Mouse (Mus musculus): ENCODE measurements around the gene Atrnl1. TPM values are rescaled to one million over a fixed set of nuclear protein-coding genes. Genes with fewer than 3 reads are reported as not detected.

The Atrnl1 gene
- polyA plus RNA-seq, 1 experiment from 2014 or later = 4.0 TPM

- H3K36me3 ChIP-seq (replicated peaks) = peaks cover 3% of the 10 kb centered on the region; the same call in 1 of the 2 replicates
- H3K4me3 ChIP-seq = no peak overlapping the region
- WGBS = 93% methylated on average over 2 of the region's 2 CpGs
- H3K9me3 ChIP-seq = no peaks in the 10 kb centered on the region
- H3K27me3 ChIP-seq (ENCODE audit: poor library complexity, severe bottlenecking) = no peaks in the 10 kb centered on the region
- DNase-seq (ENCODE audit: extremely low spot score, low spot score) = no peak
- no peak overlapping the region for H3K27ac ChIP-seq
- peaks cover 15% of the 10 kb centered on the region for H3K4me1 ChIP-seq
Observed at GRCm38 (mm10) chr19:57948489-57948888, 337.7 kb downstream of the Atrnl1 start.

- H3K27me3 ChIP-seq (ENCODE audit: poor library complexity, severe bottlenecking) = no peaks in the 10 kb centered on the region
- 67% methylated on average over 13 of the region's 13 CpGs for WGBS
- peaks cover 3% of the 10 kb centered on the region; the same call in 1 of the 2 replicates for H3K36me3 ChIP-seq (replicated peaks)
- DNase-seq (ENCODE audit: extremely low spot score, low spot score) = no peak
- no peak overlapping the region for H3K4me3 ChIP-seq
- peak overlapping the region; percentile 56; the same call in 1 of the 2 replicates for H3K27ac ChIP-seq
- H3K4me1 ChIP-seq = peaks cover 15% of the 10 kb centered on the region
- no peaks in the 10 kb centered on the region for H3K9me3 ChIP-seq
Observed at GRCm38 (mm10) chr19:57949260-57949917, 338.6 kb downstream of the Atrnl1 start.

GRCm38 (mm10) chr19:57954131-57954530 is 343.3 kb downstream of the Atrnl1 start:
- DNase-seq (ENCODE audit: extremely low spot score, low spot score) = no peak
- no peak overlapping the region for H3K27ac ChIP-seq
- H3K4me1 ChIP-seq = peaks cover 11% of the 10 kb centered on the region
- H3K27me3 ChIP-seq (ENCODE audit: poor library complexity, severe bottlenecking) = no peaks in the 10 kb centered on the region
- no peaks in the 10 kb centered on the region for H3K9me3 ChIP-seq
- H3K4me3 ChIP-seq = no peak overlapping the region
- H3K36me3 ChIP-seq (replicated peaks) = 0 out of 2 replicates have a peak, but pooled peaks cover 3% of the 10 kb centered on the region
- WGBS = 93% methylated on average over 3 of the region's 3 CpGs

GRCm38 (mm10) chr19:57956459-57956858 is 345.6 kb downstream of the Atrnl1 start:
- Histone ChIP-seq H3K27ac (no peak overlapping the region), H3K9me3 (no peaks in the 10 kb centered on the region), H3K36me3 (replicated peaks) (0 out of 2 replicates have a peak, but pooled peaks cover 3% of the 10 kb centered on the region), H3K4me1 (peaks cover 6% of the 10 kb centered on the region), H3K27me3 (ENCODE audit: poor library complexity, severe bottlenecking) (no peaks in the 10 kb centered on the region), H3K4me3 (no peak overlapping the region)
- DNase-seq (ENCODE audit: extremely low spot score, low spot score) = no peak
- WGBS = 87% methylated on average over 3 of the region's 3 CpGs

- peaks cover 15% of the 10 kb centered on the region for H3K4me1 ChIP-seq
- H3K4me3 ChIP-seq = no peak overlapping the region
- H3K9me3 ChIP-seq = no peaks in the 10 kb centered on the region
- WGBS = 92% methylated on average over 3 of the region's 3 CpGs
- DNase-seq (ENCODE audit: extremely low spot score, low spot score) = no peak
- no peak overlapping the region for H3K27ac ChIP-seq
- H3K27me3 ChIP-seq (ENCODE audit: poor library complexity, severe bottlenecking) = no peaks in the 10 kb centered on the region
- H3K36me3 ChIP-seq (replicated peaks) = 0 out of 2 replicates have a peak, but pooled peaks cover 3% of the 10 kb centered on the region
Observed at GRCm38 (mm10) chr19:57957363-57957762, 346.5 kb downstream of the Atrnl1 start.

GRCm38 (mm10) chr19:57958154-57958553 is 347.3 kb downstream of the Atrnl1 start:
- Histone ChIP-seq H3K27me3 (ENCODE audit: poor library complexity, severe bottlenecking) (no peaks in the 10 kb centered on the region), H3K4me3 (no peak overlapping the region), H3K9me3 (no peaks in the 10 kb centered on the region), H3K4me1 (peaks cover 23% of the 10 kb centered on the region), H3K36me3 (replicated peaks) (no peaks in the 10 kb centered on the region), H3K27ac (no peak overlapping the region)
- no peak for DNase-seq (ENCODE audit: extremely low spot score, low spot score)

- WGBS = 93% methylated on average over 5 of the region's 5 CpGs
- Histone ChIP-seq H3K4me3 (no peak overlapping the region), H3K9me3 (no peaks in the 10 kb centered on the region), H3K27me3 (ENCODE audit: poor library complexity, severe bottlenecking) (no peaks in the 10 kb centered on the region), H3K27ac (no peak overlapping the region), H3K36me3 (replicated peaks) (no peaks in the 10 kb centered on the region), H3K4me1 (peaks cover 26% of the 10 kb centered on the region)
- no peak for DNase-seq (ENCODE audit: extremely low spot score, low spot score)
Observed at GRCm38 (mm10) chr19:57958726-57959125, 347.9 kb downstream of the Atrnl1 start.

GRCm38 (mm10) chr19:57961321-57961720 is 350.5 kb downstream of the Atrnl1 start:
- Histone ChIP-seq H3K4me1 (peaks cover 26% of the 10 kb centered on the region), H3K9me3 (no peaks in the 10 kb centered on the region), H3K27me3 (ENCODE audit: poor library complexity, severe bottlenecking) (no peaks in the 10 kb centered on the region), H3K27ac (peak overlapping the region; percentile 75; the same call in 1 of the 2 replicates), H3K4me3 (no peak overlapping the region), H3K36me3 (replicated peaks) (no peaks in the 10 kb centered on the region)
- DNase-seq (ENCODE audit: extremely low spot score, low spot score) = no peak
- WGBS = 26% methylated on average over 3 of the region's 3 CpGs

- peaks cover 26% of the 10 kb centered on the region for H3K4me1 ChIP-seq
- no peaks in the 10 kb centered on the region for H3K9me3 ChIP-seq
- no peak overlapping the region for H3K4me3 ChIP-seq
- H3K36me3 ChIP-seq (replicated peaks) = no peaks in the 10 kb centered on the region
- H3K27me3 ChIP-seq (ENCODE audit: poor library complexity, severe bottlenecking) = no peaks in the 10 kb centered on the region
- peak; percentile 35 for DNase-seq (ENCODE audit: extremely low spot score, low spot score)
- peak overlapping the region; percentile 75 for H3K27ac ChIP-seq
- WGBS = 52% methylated on average over 16 of the region's 16 CpGs
Observed at GRCm38 (mm10) chr19:57961738-57962640, 351.2 kb downstream of the Atrnl1 start.

GRCm38 (mm10) chr19:57963874-57964273 is 353.0 kb downstream of the Atrnl1 start:
- H3K4me3 ChIP-seq = no peak overlapping the region
- no peaks in the 10 kb centered on the region for H3K36me3 ChIP-seq (replicated peaks)
- no peak overlapping the region for H3K27ac ChIP-seq
- H3K27me3 ChIP-seq (ENCODE audit: poor library complexity, severe bottlenecking) = no peaks in the 10 kb centered on the region
- H3K4me1 ChIP-seq = peaks cover 26% of the 10 kb centered on the region
- no peaks in the 10 kb centered on the region for H3K9me3 ChIP-seq
- 92% methylated on average over 6 of the region's 6 CpGs for WGBS
- DNase-seq (ENCODE audit: extremely low spot score, low spot score) = no peak

- DNase-seq (ENCODE audit: extremely low spot score, low spot score) = no peak
- Histone ChIP-seq H3K4me3 (no peak overlapping the region), H3K36me3 (replicated peaks) (no peaks in the 10 kb centered on the region; the same call in 1 of the 2 replicates), H3K27ac (no peak overlapping the region), H3K27me3 (ENCODE audit: poor library complexity, severe bottlenecking) (no peaks in the 10 kb centered on the region), H3K9me3 (no peaks in the 10 kb centered on the region), H3K4me1 (no peaks in the 10 kb centered on the region)
- WGBS = 93% methylated on average over 7 of the region's 7 CpGs
Observed at GRCm38 (mm10) chr19:57969766-57970165, 358.9 kb downstream of the Atrnl1 start.

GRCm38 (mm10) chr19:57970342-57970895 is 359.6 kb downstream of the Atrnl1 start:
- no peaks in the 10 kb centered on the region for H3K9me3 ChIP-seq
- 91% methylated on average over 13 of the region's 13 CpGs for WGBS
- H3K27ac ChIP-seq = no peak overlapping the region
- DNase-seq (ENCODE audit: extremely low spot score, low spot score) = no peak
- no peak overlapping the region for H3K4me3 ChIP-seq
- H3K4me1 ChIP-seq = no peaks in the 10 kb centered on the region
- no peaks in the 10 kb centered on the region for H3K27me3 ChIP-seq (ENCODE audit: poor library complexity, severe bottlenecking)
- H3K36me3 ChIP-seq (replicated peaks) = peaks cover 5% of the 10 kb centered on the region

All from forebrain, embryonic 10.5 days (tissue).